Mouse (Mus musculus) testis, adult 2 months (tissue): ENCODE measurements around the gene Slc25a20.

Experiments
- CTCF ChIP-seq: fragments of 200-500 bp; IDR thresholded peaks from 2 replicates; pipeline ENCODE4 v1.5.1; 2012; ENCODE audit warnings: low read depth, mild to moderate bottlenecking, inconsistent platforms, low read length, moderate library complexity; ENCODE audit not compliant: control insufficient read depth, insufficient read depth, insufficient replicate concordance
- POLR2A ChIP-seq: fragments of 200-500 bp; IDR thresholded peaks from 2 replicates; pipeline ENCODE4 v1.6.1; 2012; ENCODE audit warnings: low read depth, mild to moderate bottlenecking, inconsistent platforms, low read length, moderate library complexity; ENCODE audit not compliant: control insufficient read depth

DNA sequence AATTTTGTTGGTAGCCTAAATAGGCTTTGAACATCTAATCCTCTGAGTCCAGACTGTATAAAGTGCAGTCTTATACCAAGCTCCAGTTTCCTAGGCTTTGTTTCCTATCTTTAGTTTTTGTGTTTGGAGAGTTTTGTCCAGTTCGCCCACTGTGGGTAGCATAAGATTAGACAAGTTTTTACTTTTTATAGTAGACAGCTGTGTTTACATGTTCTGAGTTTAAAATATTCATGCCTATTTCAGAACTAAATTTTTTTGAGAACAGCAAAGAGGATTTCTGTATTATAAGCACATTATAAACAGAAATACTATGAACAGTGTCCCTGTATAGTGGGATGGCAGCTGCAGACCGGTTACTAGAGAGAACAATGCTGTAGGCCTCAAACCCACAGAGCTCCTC, 45.3 kb downstream of the Slc25a20 start:
- no peak for TF ChIP-seq POLR2A
- TF ChIP-seq CTCF: no peak
